Mouse (Mus musculus) intestine, postnatal 0 days (tissue): ENCODE measurements around the gene Spc25. TPM values are rescaled to one million over a fixed set of nuclear protein-coding genes. Genes with fewer than 3 reads are reported as not detected.

Experiments
- ATAC-seq: fragments of 200-750 bp; cut with Nextera tagmentation; 2 replicates; pipeline ENCODE4 v1.8.0; 2017; ENCODE audit warnings: mild to moderate bottlenecking, moderate TSS enrichment, moderate library complexity
- H3K27ac ChIP-seq: fragments of 300-500 bp; sonication (generic); 2 replicates; pipeline ENCODE4 v1.5.1; 2014; ENCODE audit warnings: mild to moderate bottlenecking, low read depth, low read length, moderate library complexity
- H3K27me3 ChIP-seq: fragments of 300-500 bp; sonication (generic); replicated peaks from 2 replicates; pipeline ENCODE4 v1.6.1; 2014; ENCODE audit warnings: low read length, mixed read lengths; ENCODE audit not compliant: control insufficient read depth, insufficient read depth
- H3K36me3 ChIP-seq: fragments of 300-500 bp; sonication (generic); 2 replicates; pipeline ENCODE4 v1.6.1; 2014; ENCODE audit warnings: mild to moderate bottlenecking, moderate library complexity; ENCODE audit not compliant: control insufficient read depth, insufficient read depth
- H3K4me1 ChIP-seq: fragments of 300-500 bp; sonication (generic); replicated peaks from 2 replicates; pipeline ENCODE4 v1.6.1; 2014; ENCODE audit warnings: antibody characterized with exemption, low read length, mixed read lengths; ENCODE audit not compliant: control insufficient read depth, insufficient read depth
- H3K4me2 ChIP-seq: fragments of 300-500 bp; sonication (generic); replicated peaks from 2 replicates; pipeline ENCODE4 v1.6.1; 2014; ENCODE audit warnings: low read depth, mild to moderate bottlenecking, moderate library complexity
- H3K4me3 ChIP-seq: fragments of 300-500 bp; sonication (generic); 2 replicates; pipeline ENCODE4 v1.5.1; 2014; ENCODE audit warnings: low read depth, low read length
- H3K9ac ChIP-seq: fragments of 300-500 bp; sonication (generic); 2 replicates; pipeline ENCODE4 v1.6.1; 2014; ENCODE audit warnings: mild to moderate bottlenecking, low read depth, low read length
- H3K9me3 ChIP-seq: fragments of 300-500 bp; sonication (generic); 2 replicates; pipeline ENCODE4 v1.6.1; 2016; ENCODE audit warnings: mixed run types; ENCODE audit not compliant: control insufficient read depth
- CTCF ChIP-seq: sonication (generic); IDR thresholded peaks from 2 replicates; pipeline ENCODE4 v1.5.1; 2016; ENCODE audit warnings: low read depth, mild to moderate bottlenecking, control low read depth, antibody characterized with exemption, moderate library complexity
- WGBS: fragments of 180-500 bp; shearing (Covaris S2); extraction: QIAGEN DNeasy Blood & Tissue Kit; methylation state at CpG from one replicate; pipeline ENCODE4 v1.1.7; 2014; 5-methylcytosine and 5-hydroxymethylcytosine counted together
- polyA plus RNA-seq: library from polyadenylated mRNA; unstranded; fragments of >200 nt; fragmentation: Nextera tagmentation; extraction: Ambion mirVana; gene quantifications from 2 replicates; pipeline ENCODE4 v1.2.1, GENCODE M21; 2015

Gene Spc25
- polyA plus RNA-seq, 1 experiment from 2014 or later, result 47.8 TPM

GRCm38 (mm10) chr2:69221868-69222416 lies 15.9 kb upstream of the Spc25 start:
- no peak for TF ChIP-seq CTCF
- Histone ChIP-seq H3K9ac (no peak overlapping the region), H3K36me3 (no peaks in the 10 kb centered on the region), H3K4me2 (no peak overlapping the region), H3K27me3 (no peaks in the 10 kb centered on the region), H3K9me3 (no peaks in the 10 kb centered on the region), H3K4me3 (no peak overlapping the region), H3K4me1 (no peaks in the 10 kb centered on the region; the same call in 1 of the 2 replicates), H3K27ac (no peak overlapping the region)
- WGBS, result 57% methylated on average over 5 of the region's 5 CpGs
- no peak for ATAC-seq

- TF ChIP-seq CTCF, result no peak
- no peak overlapping the region for H3K4me2 ChIP-seq
- H3K9me3 ChIP-seq, result no peaks in the 10 kb centered on the region
- ATAC-seq, result no peak
- no peaks in the 10 kb centered on the region for H3K27me3 ChIP-seq
- H3K4me3 ChIP-seq, result no peak overlapping the region
- no peak overlapping the region for H3K9ac ChIP-seq
- H3K36me3 ChIP-seq, result no peaks in the 10 kb centered on the region
- no peaks in the 10 kb centered on the region for H3K4me1 ChIP-seq
- 72% methylated on average over 7 of the region's 7 CpGs for WGBS
- no peak overlapping the region for H3K27ac ChIP-seq
These were observed 9.2 kb upstream of the Spc25 start for GRCm38 (mm10) chr2:69215242-69215641.

GRCm38 (mm10) chr2:69212652-69213051 lies 6.7 kb upstream of the Spc25 start:
- Histone ChIP-seq H3K4me1 (no peaks in the 10 kb centered on the region), H3K4me2 (no peak overlapping the region), H3K36me3 (no peaks in the 10 kb centered on the region), H3K27ac (no peak overlapping the region), H3K9me3 (no peaks in the 10 kb centered on the region), H3K27me3 (no peaks in the 10 kb centered on the region), H3K9ac (no peak overlapping the region), H3K4me3 (no peak overlapping the region)
- ATAC-seq, result no peak
- 73% methylated on average over 10 of the region's 10 CpGs for WGBS
- no peak for TF ChIP-seq CTCF

- no peak within 1 kb of the TSS for H3K27ac ChIP-seq
- ATAC-seq, result no peak
- H3K9ac ChIP-seq, result no peak within 1 kb of the TSS
- 0 out of 2 replicates have a peak, but pooled peaks cover 3% of the 10 kb centered on the region for H3K4me1 ChIP-seq
- WGBS, result 78% methylated on average over 7 of the region's 7 CpGs
- H3K27me3 ChIP-seq, result no peaks in the 10 kb centered on the region
- H3K4me3 ChIP-seq, result no peak within 1 kb of the TSS
- H3K4me2 ChIP-seq, result no peak within 1 kb of the TSS
- H3K36me3 ChIP-seq, result no peaks in the 10 kb centered on the region
- TF ChIP-seq CTCF, result no peak
- H3K9me3 ChIP-seq, result no peaks in the 10 kb centered on the region
These were observed 4.8 kb upstream of the Spc25 start, which contains the start of gene G6pc2 for GRCm38 (mm10) chr2:69210773-69211172. Gene G6pc2 (plus strand): TSS chr2:69211073.

- no peaks in the 10 kb centered on the region for H3K9me3 ChIP-seq
- H3K27ac ChIP-seq, result no peak overlapping the region
- no peaks in the 10 kb centered on the region for H3K27me3 ChIP-seq
- no peak overlapping the region for H3K9ac ChIP-seq
- H3K4me2 ChIP-seq, result no peak overlapping the region
- H3K4me1 ChIP-seq, result 0 out of 2 replicates have a peak, but pooled peaks cover 3% of the 10 kb centered on the region
- WGBS, result 89% methylated on average over 3 of the region's 3 CpGs
- no peak for ATAC-seq
- no peak overlapping the region for H3K4me3 ChIP-seq
- no peaks in the 10 kb centered on the region for H3K36me3 ChIP-seq
- no peak for TF ChIP-seq CTCF
These were observed 3.7 kb upstream of the Spc25 start for GRCm38 (mm10) chr2:69209684-69210083.

GRCm38 (mm10) chr2:69206523-69206922 lies 529 bp upstream of the Spc25 start:
- no peak for TF ChIP-seq CTCF
- Histone ChIP-seq H3K27ac (no peak overlapping the region), H3K27me3 (no peaks in the 10 kb centered on the region), H3K4me1 (0 out of 2 replicates have a peak, but pooled peaks cover 3% of the 10 kb centered on the region), H3K36me3 (0 out of 2 replicates have a peak, but pooled peaks cover 4% of the 10 kb centered on the region), H3K9me3 (no peaks in the 10 kb centered on the region), H3K4me3 (peak overlapping the region; percentile 94), H3K9ac (no peak overlapping the region), H3K4me2 (peak overlapping the region; percentile 90)
- 17% methylated on average over 7 of the region's 7 CpGs for WGBS
- ATAC-seq, result no peak

GRCm38 (mm10) chr2:69205185-69205584 lies 809 bp downstream of the Spc25 start:
- peak overlapping the region; percentile 94 for H3K4me3 ChIP-seq
- H3K4me2 ChIP-seq, result peak overlapping the region; percentile 90
- H3K27ac ChIP-seq, result no peak overlapping the region
- H3K9me3 ChIP-seq, result no peaks in the 10 kb centered on the region
- 0 out of 2 replicates have a peak, but pooled peaks have one; percentile 8 for TF ChIP-seq CTCF
- no peak for ATAC-seq
- WGBS, result 5% methylated on average over 6 of the region's 6 CpGs
- no peaks in the 10 kb centered on the region for H3K27me3 ChIP-seq
- peak overlapping the region; percentile 73; the same call in 1 of the 2 replicates for H3K9ac ChIP-seq
- peaks cover 12% of the 10 kb centered on the region for H3K36me3 ChIP-seq
- 0 out of 2 replicates have a peak, but pooled peaks cover 3% of the 10 kb centered on the region for H3K4me1 ChIP-seq
